Mouse (Mus musculus) embryonic facial prominence, embryonic 12.5 days (tissue): ENCODE data around the gene Cep89. TPM values are rescaled to one million over a fixed set of nuclear protein-coding genes. Genes with fewer than 3 reads are reported as not detected.

Source experiments
- ATAC-seq: fragments of 200-750 bp; cut with Nextera tagmentation; 2 replicates; pipeline ENCODE4 v1.8.0; 2017; ENCODE audit not compliant: insufficient number of reproducible peaks, insufficient read depth, low FRiP score, low TSS enrichment
- H3K27ac ChIP-seq: fragments of 300-500 bp; sonication (generic); 2 replicates; pipeline ENCODE4 v1.5.1; 2016; ENCODE audit warnings: mild to moderate bottlenecking
- H3K27me3 ChIP-seq: fragments of 300-500 bp; sonication (generic); 2 replicates; pipeline ENCODE4 v1.6.1; 2016; ENCODE audit warnings: mild to moderate bottlenecking, moderate library complexity
- H3K36me3 ChIP-seq: fragments of 300-500 bp; sonication (generic); 2 replicates; pipeline ENCODE4 v1.6.1; 2016; ENCODE audit warnings: mild to moderate bottlenecking
- H3K4me1 ChIP-seq: fragments of 300-500 bp; sonication (generic); 2 replicates; pipeline ENCODE4 v1.6.1; 2016
- H3K4me2 ChIP-seq: fragments of 300-500 bp; sonication (generic); replicated peaks from 2 replicates; pipeline ENCODE4 v1.6.1; 2016; ENCODE audit warnings: mild to moderate bottlenecking, moderate library complexity
- H3K4me3 ChIP-seq: fragments of 300-500 bp; sonication (generic); 2 replicates; pipeline ENCODE4 v1.5.1; 2016; ENCODE audit warnings: mild to moderate bottlenecking
- H3K9ac ChIP-seq: fragments of 300-500 bp; sonication (generic); 2 replicates; pipeline ENCODE4 v1.6.1; 2016; ENCODE audit warnings: mild to moderate bottlenecking, moderate library complexity
- H3K9me3 ChIP-seq: fragments of 300-500 bp; sonication (generic); 2 replicates; pipeline ENCODE4 v1.6.1; 2016; ENCODE audit warnings: mild to moderate bottlenecking, moderate library complexity
- WGBS: fragments of 180-500 bp; shearing (Covaris S2); methylation state at CpG from one replicate; pipeline ENCODE4 v1.1.7; 2016; 5-methylcytosine and 5-hydroxymethylcytosine counted together
- polyA plus RNA-seq: library from polyadenylated mRNA; unstranded; fragments of >200 nt; fragmentation: Nextera tagmentation; extraction: Ambion mirVana; gene quantifications from 2 replicates; pipeline ENCODE4 v1.2.1, GENCODE M21; 2016

The Cep89 gene
- polyA plus RNA-seq, 1 experiment from 2014 or later: 56.0 TPM

GRCm38 (mm10) chr7:35392935-35393334, 3.9 kb upstream of the Cep89 start:
- ATAC-seq: no peak
- Histone ChIP-seq H3K27ac (no peak overlapping the region), H3K4me1 (peaks cover 7% of the 10 kb centered on the region), H3K4me3 (no peak overlapping the region), H3K9ac (no peak overlapping the region), H3K4me2 (no peak overlapping the region), H3K36me3 (peaks cover 5% of the 10 kb centered on the region; the same call in 1 of the 2 replicates), H3K27me3 (no peaks in the 10 kb centered on the region), H3K9me3 (no peaks in the 10 kb centered on the region)
- WGBS: 69% methylated on average over 5 of the region's 5 CpGs

- H3K9me3 ChIP-seq: no peaks in the 10 kb centered on the region
- 11% methylated on average over 17 of the region's 17 CpGs for WGBS
- H3K27me3 ChIP-seq: no peaks in the 10 kb centered on the region
- H3K4me1 ChIP-seq: peaks cover 11% of the 10 kb centered on the region
- H3K4me3 ChIP-seq: peak overlapping the region; percentile 67
- H3K4me2 ChIP-seq: peak overlapping the region; percentile 61
- H3K36me3 ChIP-seq: peaks cover 24% of the 10 kb centered on the region
- H3K27ac ChIP-seq: no peak overlapping the region
- no peak for ATAC-seq
- peak overlapping the region; percentile 60 for H3K9ac ChIP-seq
These were observed 940 bp upstream of the Cep89 start for GRCm38 (mm10) chr7:35395734-35396456.

GRCm38 (mm10) chr7:35401169-35401568, 4.3 kb downstream of the Cep89 start:
- Histone ChIP-seq H3K4me2 (no peak overlapping the region), H3K27ac (no peak overlapping the region), H3K9me3 (no peaks in the 10 kb centered on the region), H3K27me3 (no peaks in the 10 kb centered on the region), H3K4me1 (peaks cover 11% of the 10 kb centered on the region), H3K36me3 (peaks cover 65% of the 10 kb centered on the region), H3K9ac (no peak overlapping the region), H3K4me3 (no peak overlapping the region)
- no peak for ATAC-seq
- WGBS: 92% methylated on average over 4 of the region's 4 CpGs

DNA sequence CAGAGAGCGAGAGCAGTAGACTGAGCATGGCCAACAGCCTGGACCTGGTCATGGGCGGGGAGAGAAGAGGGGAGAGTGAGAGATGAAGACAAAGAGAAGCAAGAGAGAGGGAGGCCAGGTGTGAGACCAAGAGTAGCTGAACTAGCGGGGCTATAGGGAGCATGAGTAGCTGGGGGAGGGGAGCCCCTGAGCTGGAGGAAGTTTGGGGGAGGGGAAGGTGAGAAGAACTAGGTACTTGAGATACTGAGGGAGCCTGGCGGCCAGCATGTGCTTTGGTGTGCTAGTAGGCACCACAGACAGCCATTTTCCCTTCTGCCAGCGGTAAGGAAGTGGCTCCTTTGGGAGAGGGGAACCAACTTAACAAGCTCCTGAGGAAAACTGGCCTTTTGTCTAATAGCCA, 18.4 kb downstream of the Cep89 start:
- H3K27me3 ChIP-seq: no peaks in the 10 kb centered on the region
- no peak overlapping the region for H3K9ac ChIP-seq
- H3K27ac ChIP-seq: no peak overlapping the region
- H3K4me3 ChIP-seq: no peak overlapping the region
- peaks cover 57% of the 10 kb centered on the region for H3K36me3 ChIP-seq
- H3K9me3 ChIP-seq: no peaks in the 10 kb centered on the region
- ATAC-seq: no peak
- no peak overlapping the region for H3K4me2 ChIP-seq
- H3K4me1 ChIP-seq: 0 out of 2 replicates have a peak, but pooled peaks cover 3% of the 10 kb centered on the region
- 67% methylated on average over 5 of the region's 5 CpGs for WGBS

DNA sequence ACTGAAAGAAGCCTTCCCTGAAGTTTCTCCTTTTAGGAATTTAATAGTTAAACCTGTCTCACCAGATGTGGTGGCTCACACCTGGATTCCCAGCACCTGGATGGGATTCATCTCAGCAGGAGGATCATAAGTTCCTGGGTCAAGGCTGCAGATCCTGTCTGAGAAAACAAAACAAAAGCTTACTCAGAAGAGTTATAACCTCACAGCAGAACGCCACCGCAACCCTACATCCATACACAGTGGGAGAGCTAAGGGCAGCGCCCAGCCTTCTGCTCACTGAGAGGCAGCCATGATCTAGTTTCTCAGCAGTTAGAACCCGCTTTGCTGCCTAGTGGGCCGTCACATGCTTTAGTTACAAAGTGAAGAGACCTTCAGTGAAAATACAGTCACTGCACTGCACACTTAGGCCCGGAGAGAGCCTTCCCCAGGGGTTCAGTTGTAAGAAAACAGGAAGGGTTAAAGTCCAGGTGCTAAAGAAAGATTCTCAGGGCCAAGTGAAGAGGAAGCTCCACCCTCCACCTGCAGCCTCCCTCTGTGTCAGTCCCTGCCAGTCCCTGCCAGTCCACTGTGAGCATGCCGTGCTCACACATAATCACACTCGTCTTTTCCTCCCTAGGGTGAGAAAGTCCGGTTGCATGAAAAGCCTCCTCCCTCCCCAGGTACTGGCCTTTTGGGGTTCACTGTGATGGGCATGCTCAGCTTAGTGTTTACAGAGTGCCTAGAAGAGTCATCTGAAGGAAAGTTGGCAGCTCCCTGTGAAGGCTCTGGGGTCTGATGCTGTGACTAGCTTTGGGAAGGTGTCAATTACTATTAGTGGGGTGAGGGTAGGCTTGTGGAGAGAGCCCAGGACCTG, 19.2 kb downstream of the Cep89 start:
- Histone ChIP-seq H3K4me2 (no peak overlapping the region), H3K36me3 (peaks cover 57% of the 10 kb centered on the region), H3K4me3 (no peak overlapping the region), H3K4me1 (0 out of 2 replicates have a peak, but pooled peaks cover 3% of the 10 kb centered on the region), H3K27ac (no peak overlapping the region), H3K9ac (no peak overlapping the region), H3K9me3 (no peaks in the 10 kb centered on the region), H3K27me3 (no peaks in the 10 kb centered on the region)
- no peak for ATAC-seq
- 79% methylated on average over 9 of the region's 9 CpGs for WGBS

- WGBS: 95% methylated on average over 5 of the region's 5 CpGs
- no peak for ATAC-seq
- H3K36me3 ChIP-seq: peaks cover 58% of the 10 kb centered on the region
These were observed 19.8 kb downstream of the Cep89 start for GRCm38 (mm10) chr7:35416654-35416948.

GRCm38 (mm10) chr7:35423071-35423470, 26.2 kb downstream of the Cep89 start:
- Histone ChIP-seq H3K27ac (no peak overlapping the region), H3K9ac (no peak overlapping the region), H3K9me3 (no peaks in the 10 kb centered on the region), H3K4me2 (no peak overlapping the region), H3K36me3 (peaks cover 68% of the 10 kb centered on the region), H3K27me3 (no peaks in the 10 kb centered on the region), H3K4me3 (no peak overlapping the region), H3K4me1 (no peaks in the 10 kb centered on the region)
- ATAC-seq: no peak
- 91% methylated on average over 10 of the region's 10 CpGs for WGBS

More at GRCm38 (mm10) chr7:35416654-35416948, 19.8 kb downstream of the Cep89 start:
- Histone ChIP-seq H3K4me2 (no peak overlapping the region), H3K27me3 (no peaks in the 10 kb centered on the region), H3K9me3 (no peaks in the 10 kb centered on the region), H3K27ac (no peak overlapping the region), H3K4me3 (no peak overlapping the region), H3K4me1 (0 out of 2 replicates have a peak, but pooled peaks cover 3% of the 10 kb centered on the region), H3K9ac (no peak overlapping the region)

GRCm38 (mm10) chr7:35428146-35428545, 31.3 kb downstream of the Cep89 start:
- Histone ChIP-seq H3K27me3 (no peaks in the 10 kb centered on the region), H3K4me3 (no peak overlapping the region), H3K4me1 (no peaks in the 10 kb centered on the region), H3K9ac (no peak overlapping the region), H3K27ac (no peak overlapping the region), H3K4me2 (no peak overlapping the region), H3K36me3 (peaks cover 73% of the 10 kb centered on the region), H3K9me3 (no peaks in the 10 kb centered on the region)
- ATAC-seq: no peak
- 94% methylated on average over 10 of the region's 10 CpGs for WGBS

GRCm38 (mm10) chr7:35435266-35435665, 38.4 kb downstream of the Cep89 start:
- Histone ChIP-seq H3K9ac (no peak overlapping the region), H3K4me2 (no peak overlapping the region), H3K27ac (no peak overlapping the region), H3K9me3 (no peaks in the 10 kb centered on the region), H3K36me3 (peaks cover 72% of the 10 kb centered on the region), H3K27me3 (no peaks in the 10 kb centered on the region), H3K4me1 (no peaks in the 10 kb centered on the region), H3K4me3 (no peak overlapping the region)
- ATAC-seq: no peak
- WGBS: 82% methylated on average over 9 of the region's 9 CpGs

GRCm38 (mm10) chr7:35447501-35447900, 50.7 kb downstream of the Cep89 start:
- Histone ChIP-seq H3K4me3 (no peak overlapping the region), H3K4me1 (peaks cover 6% of the 10 kb centered on the region; the same call in 1 of the 2 replicates), H3K9ac (no peak overlapping the region), H3K27ac (no peak overlapping the region), H3K36me3 (no peaks in the 10 kb centered on the region), H3K27me3 (no peaks in the 10 kb centered on the region), H3K9me3 (no peaks in the 10 kb centered on the region), H3K4me2 (no peak overlapping the region)
- ATAC-seq: no peak
- 22% methylated on average over 4 of the region's 4 CpGs for WGBS

- WGBS: 20% methylated on average over 15 of the region's 15 CpGs
- Histone ChIP-seq H3K4me1 (peaks cover 6% of the 10 kb centered on the region; the same call in 1 of the 2 replicates), H3K27me3 (no peaks in the 10 kb centered on the region), H3K27ac (no peak within 1 kb of the TSS), H3K9ac (no peak within 1 kb of the TSS), H3K9me3 (no peaks in the 10 kb centered on the region), H3K4me2 (no peak within 1 kb of the TSS), H3K4me3 (no peak within 1 kb of the TSS), H3K36me3 (no peaks in the 10 kb centered on the region)
- ATAC-seq: no peak
These were observed 51.4 kb downstream of the Cep89 start, which contains the start of gene Slc7a9 for GRCm38 (mm10) chr7:35447996-35448846. Gene Slc7a9, plus strand, starts transcription at chr7:35448796.
